Mouse (Mus musculus) cerebellum, adult 2 months (tissue): ENCODE data around the gene Trpm6.

Experiments used
- CTCF ChIP-seq: fragments of 200-500 bp; IDR thresholded peaks from 2 replicates; pipeline ENCODE4 v1.5.1; 2011; ENCODE audit warnings: low read depth, mild to moderate bottlenecking, control low read depth, low read length, moderate library complexity, borderline replicate concordance; ENCODE audit not compliant: insufficient read depth
- POLR2A ChIP-seq: fragments of 200-500 bp; IDR thresholded peaks from 2 replicates; pipeline ENCODE4 v1.6.1; 2011; ENCODE audit warnings: low read length, control low read depth, borderline replicate concordance; ENCODE audit not compliant: insufficient read depth

DNA sequence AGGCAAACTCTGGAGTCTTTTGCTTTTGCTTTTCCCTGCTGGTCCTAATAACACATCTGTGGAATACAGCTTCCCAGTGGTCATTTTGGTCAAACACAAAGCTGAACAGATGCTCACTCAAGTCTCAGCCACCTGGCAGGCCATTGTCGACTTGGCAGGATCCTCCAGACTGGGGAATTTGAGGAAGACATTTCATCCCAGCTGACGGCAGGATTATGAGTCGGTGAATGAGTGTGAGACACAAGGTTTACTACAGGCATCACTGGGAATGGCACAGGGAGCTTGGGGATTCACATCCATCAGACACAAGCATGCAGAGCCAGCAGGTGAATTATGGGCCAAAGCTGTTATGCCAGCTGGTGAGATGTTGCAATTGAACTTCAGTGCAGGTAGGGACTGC lies 159.9 kb downstream of the Trpm6 start:
- TF ChIP-seq POLR2A (no peak), CTCF (no peak)
